Mouse (Mus musculus): ENCODE data around the gene Trim72.

Gene Trim72

GRCm38 (mm10) chr7:128056917-128057444 is 53.2 kb downstream of the Trim72 start:
- no peak for DNase-seq

- no peak for DNase-seq
These were observed 54.1 kb downstream of the Trim72 start for GRCm38 (mm10) chr7:128057860-128058259.

GRCm38 (mm10) chr7:128058576-128058975 is 54.8 kb downstream of the Trim72 start:
- DNase-seq, result no peak

- DNase-seq, result no peak
These were observed 55.3 kb downstream of the Trim72 start for GRCm38 (mm10) chr7:128059091-128059490.
